Mouse (Mus musculus): ENCODE data around the gene Cryzl2.

The Cryzl2 gene

DNA sequence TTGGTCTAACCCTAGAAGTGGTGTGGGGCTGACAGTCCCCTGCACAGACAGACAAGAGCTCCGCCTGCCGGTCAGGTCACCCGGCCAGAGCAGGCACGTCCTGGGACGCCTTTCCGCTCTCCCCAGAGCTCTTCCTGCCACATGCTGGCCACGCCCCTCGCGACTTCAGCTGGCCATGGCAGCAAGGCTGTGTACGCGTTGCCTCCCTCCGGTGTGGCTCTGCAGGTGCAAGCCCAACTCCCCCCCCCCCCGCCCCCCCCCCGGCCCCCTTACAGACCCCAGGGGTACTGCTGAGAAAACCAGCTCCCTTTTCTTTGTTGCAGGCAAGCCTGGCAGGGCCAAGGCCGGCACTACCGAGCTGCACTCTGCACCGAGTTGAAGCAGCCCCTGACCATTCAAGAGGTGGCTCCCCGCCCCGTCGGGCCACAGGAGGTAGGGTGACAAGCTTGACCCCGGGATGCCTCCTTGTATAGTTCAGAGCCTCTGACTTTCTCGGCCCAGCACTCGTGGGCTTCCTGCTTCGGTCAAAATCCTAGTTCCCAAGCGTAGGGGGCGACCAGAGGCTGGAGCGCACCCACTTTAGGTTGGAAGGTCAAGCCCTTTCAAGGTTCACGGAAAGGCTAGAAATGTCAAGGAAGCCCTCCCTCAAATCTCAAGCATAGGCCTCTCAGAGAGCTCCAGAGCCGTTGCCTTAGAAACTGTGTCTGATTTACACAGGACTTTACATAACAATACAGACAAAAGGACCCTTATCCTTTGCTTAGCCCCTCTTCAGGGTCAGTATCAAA lies at the start of gene Cryzl2:
Gene Cryzl2, plus strand, starts transcription at position 157 of the 788 bp plus-strand sequence.
- in situ Hi-C loops (cut with MboI, MseI), result no loop called here

DNA sequence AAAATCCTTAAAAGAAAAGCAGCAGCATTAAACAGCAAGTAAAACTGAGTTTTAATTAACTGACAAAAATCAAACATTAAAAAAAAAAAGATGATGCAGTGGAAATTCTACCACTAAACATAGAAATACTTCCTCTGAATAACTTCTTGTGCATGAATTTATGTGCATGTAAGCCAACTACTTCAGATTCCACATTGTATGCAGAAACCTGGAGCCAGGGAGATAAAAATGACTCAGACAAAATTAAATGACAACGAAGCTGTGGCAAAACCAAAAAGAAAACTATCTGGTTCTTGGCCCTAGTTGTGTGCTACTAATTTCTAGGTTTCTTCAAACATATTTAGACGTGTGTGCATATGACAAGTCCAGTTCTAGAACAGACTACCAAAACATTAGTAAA lies 48.7 kb upstream of the Cryzl2 start:
- in situ Hi-C loops (cut with MboI, MseI), result no loop called here

- in situ Hi-C loops (cut with MboI, MseI), result no loop called here
These were observed 47.4 kb upstream of the Cryzl2 start for GRCm38 (mm10) chr1:157410937-157411336.

GRCm38 (mm10) chr1:157411341-157411710 lies 47.1 kb upstream of the Cryzl2 start:
- in situ Hi-C loops (cut with MboI, MseI), result no loop called here

- in situ Hi-C loops (cut with MboI, MseI), result no loop called here
These were observed 46.5 kb upstream of the Cryzl2 start for GRCm38 (mm10) chr1:157411711-157412380.

DNA sequence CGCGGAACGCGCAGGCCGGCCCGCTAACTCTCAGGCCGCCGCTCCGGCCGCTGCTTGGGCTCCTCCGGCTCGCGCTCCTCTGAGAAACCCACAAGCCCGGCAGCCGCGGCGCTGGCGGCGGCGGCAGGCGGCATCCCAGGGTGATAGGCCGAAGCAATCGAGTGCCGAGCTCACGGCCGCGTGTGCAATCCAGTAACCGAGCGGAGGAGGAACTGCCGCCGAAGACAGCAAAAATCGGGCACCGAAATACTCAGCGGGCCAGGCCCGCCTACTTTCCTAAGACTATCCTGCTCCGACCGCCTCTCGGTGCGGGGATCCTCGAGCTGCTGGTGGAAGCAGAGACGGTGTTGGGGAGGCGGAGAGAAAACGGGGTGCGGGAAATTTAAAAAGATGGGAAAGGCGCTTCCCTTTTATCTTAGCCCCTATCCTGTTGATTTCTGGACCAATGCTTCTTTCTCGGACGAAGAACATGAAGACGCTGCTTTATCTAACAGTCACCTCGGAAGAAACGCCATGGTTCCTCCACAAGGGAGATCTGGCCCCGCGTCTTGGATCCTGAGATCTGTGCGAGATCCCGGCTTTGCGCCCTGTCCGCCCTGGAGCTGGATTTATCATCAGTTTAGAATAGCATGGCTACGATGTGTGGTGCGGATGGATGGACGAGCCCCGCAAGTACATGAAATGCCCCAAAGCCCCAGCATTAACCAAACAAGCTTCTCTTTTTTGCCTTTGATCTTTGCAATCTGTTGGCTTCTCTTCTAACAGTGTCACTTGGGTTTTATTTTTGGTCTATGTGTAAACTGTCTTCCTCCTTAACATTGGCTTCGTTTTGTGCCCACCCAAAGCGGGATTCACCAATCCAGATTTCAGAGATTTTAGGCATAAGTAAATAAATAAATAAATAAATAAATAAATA lies 45.7 kb upstream of the Cryzl2 start, which contains the start of gene Rasal2:
Gene Rasal2, minus strand, starts transcription at position 142 of the 916 bp plus-strand sequence.
- in situ Hi-C loops (cut with MboI, MseI), result no loop called here

- in situ Hi-C loops (cut with MboI, MseI), result no loop called here
These were observed 42.6 kb upstream of the Cryzl2 start for GRCm38 (mm10) chr1:157415771-157416170.

- in situ Hi-C loops (cut with MboI, MseI), result no loop called here
These were observed 41.7 kb upstream of the Cryzl2 start for GRCm38 (mm10) chr1:157416628-157417027.

DNA sequence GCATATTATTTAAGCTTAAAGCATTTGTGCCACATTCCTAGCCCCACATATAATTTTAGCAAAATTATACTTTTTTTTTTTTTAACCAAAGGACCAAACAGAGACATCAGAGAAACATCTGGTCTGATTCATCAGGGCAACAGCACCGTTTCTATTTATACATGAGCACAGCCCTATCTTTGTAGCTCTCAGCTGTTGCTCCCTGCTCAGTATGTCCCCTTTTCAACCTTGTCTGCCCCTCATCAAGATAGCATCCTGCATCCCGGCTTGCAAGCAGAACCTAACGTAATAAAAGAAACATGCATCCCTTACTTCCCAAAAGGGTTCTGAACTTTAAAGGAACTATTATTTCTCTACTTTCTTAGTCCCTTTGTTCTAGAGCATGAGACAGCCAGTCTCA lies 41.0 kb upstream of the Cryzl2 start:
- in situ Hi-C loops (cut with MboI, MseI), result no loop called here

- in situ Hi-C loops (cut with MboI, MseI), result no loop called here
These were observed 40.5 kb upstream of the Cryzl2 start for GRCm38 (mm10) chr1:157417861-157418260.

DNA sequence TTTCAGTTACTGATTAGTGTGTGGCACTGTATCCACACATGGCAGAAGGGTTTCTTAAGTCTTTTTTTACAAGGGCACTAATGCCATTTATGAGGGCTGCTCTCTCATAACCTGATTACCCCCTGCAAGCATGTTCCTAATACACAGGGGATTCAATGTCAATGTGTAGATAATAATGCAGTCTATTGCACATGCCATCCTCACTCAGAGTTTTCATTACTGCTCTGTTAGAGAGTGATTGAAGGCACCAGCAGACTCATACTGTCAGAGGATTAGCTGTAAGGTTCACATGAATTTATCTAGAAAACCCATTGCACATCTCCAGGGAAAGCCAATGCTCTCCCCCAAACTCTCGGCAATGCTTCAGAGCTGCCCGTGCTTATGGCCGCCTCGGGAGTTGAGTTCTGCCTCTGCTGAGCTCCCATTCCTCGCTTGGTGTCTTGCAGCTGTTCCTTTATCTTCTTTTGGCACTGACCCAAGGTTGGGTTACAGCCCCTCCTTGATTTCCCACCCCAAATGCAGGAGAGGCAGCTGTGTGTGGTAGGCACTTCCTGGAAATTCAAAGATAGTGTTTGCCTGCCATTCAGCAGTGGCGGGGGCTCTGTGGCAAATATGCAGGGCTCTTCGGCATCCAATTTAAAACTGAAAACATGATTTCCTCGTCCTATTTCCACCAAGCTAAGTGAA lies 32.5 kb upstream of the Cryzl2 start:
- in situ Hi-C loops (cut with MboI, MseI), result loop anchor here (10.0 kb wide), 2 partner anchors 701 to 1341 kb away; no protein-coding TSS in a partner anchor

GRCm38 (mm10) chr1:157426933-157427332 lies 31.4 kb upstream of the Cryzl2 start:
- in situ Hi-C loops (cut with MboI, MseI), result loop anchor here (10.0 kb wide), 2 partner anchors 702 to 1342 kb away; no protein-coding TSS in a partner anchor

DNA sequence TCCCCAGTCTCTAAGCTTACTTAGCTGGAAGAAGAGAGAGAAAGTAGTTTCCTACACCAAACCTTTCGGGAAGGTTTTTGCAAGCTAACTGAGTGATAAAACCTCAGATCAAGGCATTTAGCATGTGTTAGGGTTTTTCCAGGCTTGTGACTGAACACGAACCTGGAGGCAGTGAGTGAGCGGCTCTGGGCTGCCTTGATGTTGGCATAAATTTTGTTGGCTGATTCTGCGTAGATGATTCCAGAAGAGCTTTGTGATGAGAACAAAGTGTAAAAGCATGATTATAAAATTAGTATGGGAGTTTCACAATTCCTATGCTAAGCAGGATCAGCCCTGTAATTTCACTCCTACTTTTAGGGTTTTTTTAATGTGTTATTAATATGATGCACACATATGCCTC lies 30.8 kb upstream of the Cryzl2 start:
- in situ Hi-C loops (cut with MboI, MseI), result loop anchor here (10.0 kb wide), 2 partner anchors 703 to 1343 kb away; no protein-coding TSS in a partner anchor

DNA sequence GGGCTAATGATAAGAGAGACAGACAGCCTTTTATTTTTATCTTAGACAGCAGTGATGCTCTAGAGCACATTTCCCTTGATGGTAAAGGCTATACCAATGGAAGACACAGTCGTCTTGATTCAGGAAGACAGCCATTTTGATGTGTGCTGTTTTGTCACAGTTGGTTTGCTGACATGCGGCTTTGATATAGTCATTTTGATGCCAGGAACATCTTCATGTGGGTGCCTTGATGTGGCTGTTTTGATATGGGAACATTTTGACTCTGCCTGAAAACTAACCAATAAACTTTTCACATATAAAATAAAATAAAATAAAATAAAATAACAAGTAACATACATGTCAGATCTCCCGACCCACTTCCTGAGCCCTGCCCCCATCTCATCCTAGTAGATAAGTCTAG lies 30.0 kb upstream of the Cryzl2 start:
- in situ Hi-C loops (cut with MboI, MseI), result loop anchor here (10.0 kb wide), 2 partner anchors 704 to 1344 kb away; no protein-coding TSS in a partner anchor

DNA sequence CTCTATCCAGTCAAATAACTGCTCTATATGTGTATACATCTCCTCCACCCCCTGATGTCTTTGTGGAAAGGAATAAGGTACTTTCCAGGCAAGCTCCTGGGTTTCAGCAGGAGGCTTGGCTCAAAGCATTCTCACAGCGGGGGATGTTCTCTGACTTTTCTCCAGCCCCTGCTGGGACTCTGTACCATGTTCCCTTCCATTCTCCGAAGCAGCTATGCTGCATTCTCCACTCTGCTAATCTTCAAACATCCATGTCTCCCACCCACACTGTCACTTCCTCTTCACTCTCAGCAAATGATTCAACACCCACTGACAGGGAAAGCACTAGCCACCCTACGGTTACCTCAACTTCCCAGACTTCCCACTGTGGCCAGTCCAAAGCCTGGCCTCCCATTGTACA lies 25.1 kb upstream of the Cryzl2 start:
- in situ Hi-C loops (cut with MboI, MseI), result no loop called here

DNA sequence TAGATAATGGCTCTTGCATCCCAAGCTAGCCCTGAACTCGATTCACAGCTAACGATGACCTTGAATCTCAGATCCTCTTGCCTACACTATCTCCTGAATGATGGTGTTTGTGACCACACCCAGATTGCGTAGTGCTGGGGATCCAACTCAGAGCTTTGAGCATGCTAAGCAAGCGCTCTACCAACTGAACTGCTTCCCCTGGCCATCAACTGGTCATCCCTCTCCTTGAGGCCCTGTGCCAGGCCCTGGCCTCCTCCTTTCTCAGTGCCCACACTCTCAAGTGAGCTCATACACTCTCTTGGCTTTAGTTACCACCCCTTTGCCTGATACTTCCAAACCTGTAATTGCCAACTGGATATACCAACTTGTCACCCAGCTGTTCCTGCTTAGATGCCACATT lies 24.0 kb upstream of the Cryzl2 start:
- in situ Hi-C loops (cut with MboI, MseI), result no loop called here

- in situ Hi-C loops (cut with MboI, MseI), result no loop called here
These were observed 22.5 kb upstream of the Cryzl2 start for GRCm38 (mm10) chr1:157435926-157436325.

DNA sequence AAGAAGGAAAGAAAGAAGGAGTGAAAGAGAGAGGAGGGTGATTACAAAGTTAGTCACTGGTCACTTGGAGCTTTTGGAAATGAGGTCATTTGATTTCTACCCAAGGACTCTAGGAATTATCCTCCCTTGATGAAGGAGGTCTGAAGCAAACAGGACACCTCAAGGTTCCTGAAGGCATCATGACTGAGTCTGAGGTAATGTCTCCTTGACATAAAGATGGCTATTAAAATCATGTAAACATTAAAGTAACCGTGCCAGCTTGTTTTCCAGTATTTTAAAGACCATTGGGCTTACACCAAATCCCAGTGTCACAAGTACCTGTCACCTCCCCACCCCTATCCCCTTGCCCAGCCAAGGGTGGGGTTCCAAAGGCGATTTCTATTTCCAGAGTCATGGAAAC lies 20.1 kb upstream of the Cryzl2 start:
- in situ Hi-C loops (cut with MboI, MseI), result no loop called here

DNA sequence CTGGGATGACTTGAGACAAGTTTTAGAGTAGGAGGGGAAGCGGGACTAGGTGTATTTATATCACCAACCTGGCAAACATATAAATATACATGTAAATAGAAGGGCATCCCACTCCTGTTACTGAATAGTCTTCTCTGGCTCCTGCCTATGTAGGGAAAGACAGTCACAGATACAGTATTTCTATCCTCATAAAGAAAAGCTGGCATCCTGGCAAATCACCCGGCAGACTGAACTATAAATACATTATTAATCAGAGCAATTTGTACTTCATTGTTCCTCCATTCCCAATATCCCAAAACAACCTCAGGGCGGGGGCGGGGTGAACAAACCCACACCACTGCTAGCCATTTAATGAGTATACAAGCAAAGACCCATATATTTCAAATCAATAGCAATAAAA lies 19.3 kb upstream of the Cryzl2 start:
- in situ Hi-C loops (cut with MboI, MseI), result no loop called here

DNA sequence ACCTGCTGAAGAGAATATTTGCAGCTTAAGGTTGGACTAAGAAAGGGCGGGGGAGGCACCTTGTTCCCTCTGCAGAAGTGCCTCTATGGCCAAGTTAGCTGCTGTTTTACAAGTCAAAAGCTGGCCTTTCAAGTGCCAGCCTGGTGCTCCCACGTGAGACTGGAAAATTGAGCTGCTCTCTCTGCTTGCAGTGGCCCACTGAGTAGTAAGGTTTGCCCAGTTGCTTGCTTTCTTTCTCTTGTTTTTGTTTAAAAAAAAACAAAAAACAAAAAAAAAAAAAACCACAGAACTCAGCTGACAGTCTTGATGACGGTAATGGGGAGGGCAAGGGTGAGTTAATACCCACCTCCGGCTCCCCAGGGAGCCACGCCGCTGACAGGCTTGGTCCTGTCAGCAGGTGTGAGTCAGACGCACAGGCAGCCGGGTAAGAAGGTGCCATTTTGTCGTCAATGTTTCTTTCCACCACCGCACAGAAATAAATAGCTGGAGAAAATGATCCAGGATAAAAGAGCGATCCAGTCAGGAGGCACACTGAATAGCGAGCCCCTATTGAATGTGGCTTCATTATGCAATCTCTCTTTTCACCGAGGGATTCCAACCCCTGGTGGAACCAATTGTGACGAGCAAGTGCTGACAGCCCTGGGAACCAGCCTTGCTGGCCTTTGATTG lies 18.3 kb upstream of the Cryzl2 start:
- in situ Hi-C loops (cut with MboI, MseI), result no loop called here
